Mouse (Mus musculus): ENCODE measurements around the gene Cux1.
A peak's percentile ranks its signal among the peaks of the same experiment; 100 is the strongest.

Gene Cux1

GRCm38 (mm10) chr5:136246452-136246838 is 320.8 kb downstream of the Cux1 start, which contains the start of gene Sh2b2:
Gene Sh2b2 (minus strand): TSS chr5:136246556.
- no peak for DNase-seq (ENCODE audit: low spot score in 2 of 2)

- DNase-seq (ENCODE audit: low spot score in 2 of 2) = no peak
Observed at GRCm38 (mm10) chr5:136245541-136246451, 321.5 kb downstream of the Cux1 start.

GRCm38 (mm10) chr5:136244762-136245540 is 322.3 kb downstream of the Cux1 start:
- peak; percentile 71 to 86 for DNase-seq (ENCODE audit: low spot score in 2 of 2)

- no peak for DNase-seq (ENCODE audit: low spot score in 2 of 2)
Observed at GRCm38 (mm10) chr5:136243851-136244761, 323.2 kb downstream of the Cux1 start.

GRCm38 (mm10) chr5:136241161-136241560 is 326.1 kb downstream of the Cux1 start:
- DNase-seq (ENCODE audit: low spot score in 2 of 2) = no peak

GRCm38 (mm10) chr5:136240381-136240780 is 326.9 kb downstream of the Cux1 start:
- DNase-seq (ENCODE audit: low spot score in 2 of 2) = no peak

GRCm38 (mm10) chr5:136237607-136238006 is 329.7 kb downstream of the Cux1 start:
- DNase-seq (ENCODE audit: low spot score in 2 of 2) = no peak

GRCm38 (mm10) chr5:136236611-136237010 is 330.7 kb downstream of the Cux1 start:
- no peak for DNase-seq (ENCODE audit: low spot score in 2 of 2)

GRCm38 (mm10) chr5:136230348-136231035 is 336.8 kb downstream of the Cux1 start:
- no peak for DNase-seq (ENCODE audit: low spot score in 2 of 2)

- no peak for DNase-seq (ENCODE audit: low spot score in 2 of 2)
Observed at GRCm38 (mm10) chr5:136226246-136226876, 340.9 kb downstream of the Cux1 start.

- peak in 1 of 2 experiments; percentile 59 for DNase-seq (ENCODE audit: low spot score in 2 of 2)
Observed at GRCm38 (mm10) chr5:136218585-136218984, 348.7 kb downstream of the Cux1 start.

- peak in 1 of 2 experiments; percentile 60 for DNase-seq (ENCODE audit: low spot score in 2 of 2)
Observed at GRCm38 (mm10) chr5:136217932-136218381, 349.3 kb downstream of the Cux1 start.

GRCm38 (mm10) chr5:136217004-136217665 is 350.2 kb downstream of the Cux1 start:
- peak in 1 of 2 experiments; percentile 61 for DNase-seq (ENCODE audit: low spot score in 2 of 2)

- DNase-seq (ENCODE audit: low spot score in 2 of 2) = peak; percentile 50 to 69
Observed at GRCm38 (mm10) chr5:136215958-136216357, 351.3 kb downstream of the Cux1 start.

GRCm38 (mm10) chr5:136215211-136215610 is 352.1 kb downstream of the Cux1 start:
- DNase-seq (ENCODE audit: low spot score in 2 of 2) = peak in 1 of 2 experiments; percentile 61

GRCm38 (mm10) chr5:136213716-136214115 is 353.6 kb downstream of the Cux1 start:
- no peak for DNase-seq (ENCODE audit: low spot score in 2 of 2)

- DNase-seq (ENCODE audit: low spot score in 2 of 2) = no peak
Observed at GRCm38 (mm10) chr5:136212716-136213115, 354.6 kb downstream of the Cux1 start.

- DNase-seq (ENCODE audit: low spot score in 2 of 2) = peak in 1 of 2 experiments; percentile 55
Observed at GRCm38 (mm10) chr5:136211341-136212102, 355.8 kb downstream of the Cux1 start.

- DNase-seq (ENCODE audit: low spot score in 2 of 2) = peak in 1 of 2 experiments; percentile 54
Observed at GRCm38 (mm10) chr5:136210549-136210948, 356.7 kb downstream of the Cux1 start.
